Mouse (Mus musculus) megakaryocyte progenitor cell, adult 5-6 weeks (primary cell): ENCODE measurements at regions not wholly inside any gene's neighbourhood (a gene's known extent, or its start where the extent isn't known, plus 50 kb on each side); places are given as distances from the start of the nearest gene placed in this dataset.
A peak's percentile ranks its signal among the peaks of the same experiment; 100 is the strongest.

Source experiments
- ATAC-seq: replicated peaks from 2 replicates; pipeline ENCODE4 v1.8.0; 2016; ENCODE audit warnings: mild to moderate bottlenecking, moderate TSS enrichment, inconsistent platforms; ENCODE audit not compliant: poor library complexity

DNA sequence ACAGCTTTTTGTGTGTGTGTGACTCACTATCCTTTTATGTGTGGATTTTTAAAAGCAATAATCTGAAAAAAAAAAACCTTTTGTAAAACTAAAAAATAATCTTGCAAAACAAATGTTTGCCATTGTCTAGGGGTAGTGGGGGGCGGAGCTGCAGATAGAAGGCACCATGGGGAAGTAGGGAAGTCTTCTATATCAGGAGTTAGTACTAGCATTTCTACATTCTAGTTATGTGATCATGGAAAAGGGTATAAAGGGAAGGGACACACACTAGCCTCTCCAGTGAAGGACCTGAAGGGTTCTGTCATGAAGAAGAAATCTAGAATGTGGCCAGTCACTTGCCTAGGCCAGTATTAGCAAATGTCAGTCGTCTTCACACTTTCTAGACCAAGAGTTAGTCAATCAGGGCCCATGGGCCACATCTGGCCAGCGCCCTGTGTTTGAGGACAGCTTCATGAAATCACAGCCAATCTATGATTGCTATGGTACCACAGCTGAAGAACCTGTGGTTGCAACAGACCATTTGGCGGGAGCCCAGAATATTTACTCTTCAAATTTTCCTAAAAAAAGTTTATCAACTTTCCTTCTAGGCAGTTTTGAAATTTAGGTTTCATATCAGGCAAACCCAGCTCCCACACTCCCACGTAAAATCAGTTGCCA lies 101.9 kb upstream of the Cpeb2 start:
- ATAC-seq: peak; percentile 34; the same call in 1 of the 2 replicates

DNA sequence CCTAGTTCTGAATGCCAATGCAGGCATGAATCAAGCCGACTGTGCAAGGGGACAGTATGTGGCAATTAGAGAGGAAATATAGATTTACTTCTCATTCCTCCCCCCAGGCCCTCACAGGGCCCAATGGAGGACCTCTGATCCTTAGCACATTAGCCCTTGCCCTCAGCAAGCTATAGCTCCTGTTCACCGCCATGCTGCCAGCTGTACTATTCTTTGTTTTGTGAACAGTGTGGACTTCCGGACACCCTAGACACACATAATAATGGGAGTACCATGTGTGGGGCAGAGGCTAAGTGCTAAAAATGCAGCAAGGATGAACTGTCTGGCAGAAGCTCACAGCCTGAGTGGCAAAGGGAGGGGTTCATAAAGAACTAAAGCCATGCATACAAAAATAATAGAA lies 99.3 kb upstream of the Cpeb2 start:
- ATAC-seq: peak; percentile 32

GRCm38 (mm10) chr5:43136142-43136541 lies 96.8 kb upstream of the Cpeb2 start:
- no peak for ATAC-seq

GRCm38 (mm10) chr5:43137777-43138176 lies 95.2 kb upstream of the Cpeb2 start:
- ATAC-seq: peak; percentile 67

DNA sequence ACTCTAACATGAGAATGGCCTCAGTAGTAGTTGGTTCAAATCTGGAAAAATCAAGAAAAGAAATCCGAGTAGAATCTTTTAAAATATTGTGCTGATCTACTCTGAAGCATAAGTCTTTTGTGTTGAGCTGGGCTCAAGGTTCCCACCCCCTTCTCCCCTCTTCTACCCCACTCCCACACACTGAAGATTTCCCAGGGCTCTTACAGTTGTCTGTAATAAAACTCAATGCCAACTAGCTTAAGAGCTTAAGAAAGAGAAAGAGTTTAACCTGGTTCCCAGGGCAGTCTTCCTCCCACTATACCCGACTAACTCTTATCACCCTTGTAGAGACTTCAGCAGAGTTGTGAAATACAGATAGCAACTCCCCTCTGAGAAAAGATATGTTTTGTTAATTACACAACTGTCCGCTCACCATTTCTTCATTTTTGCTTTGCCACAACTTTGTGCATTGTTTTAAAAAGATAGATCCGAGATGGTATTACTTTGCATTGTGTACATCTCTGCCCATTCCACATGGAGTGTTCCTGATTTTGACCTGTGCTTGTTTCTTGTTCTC lies 94.0 kb upstream of the Cpeb2 start:
- peak; percentile 55 for ATAC-seq

DNA sequence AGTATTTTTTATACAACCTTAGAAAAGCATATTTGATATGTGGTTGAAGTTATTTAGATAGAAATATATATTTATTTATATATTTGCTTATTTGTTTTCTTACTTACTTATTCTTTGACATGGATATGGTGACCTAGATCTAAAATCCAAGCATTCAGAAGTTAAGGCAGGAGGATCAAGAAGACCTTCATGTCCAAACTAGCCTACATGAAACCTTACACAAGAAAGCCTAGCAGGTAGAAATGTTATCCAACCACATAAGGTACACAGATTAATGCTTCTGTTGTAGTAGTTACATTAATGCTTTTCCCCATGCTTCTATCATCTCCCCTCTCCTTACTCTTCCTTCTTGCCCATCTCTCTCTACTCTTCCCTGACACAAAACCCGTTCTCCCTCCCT lies 93.2 kb upstream of the Cpeb2 start:
- ATAC-seq: no peak

DNA sequence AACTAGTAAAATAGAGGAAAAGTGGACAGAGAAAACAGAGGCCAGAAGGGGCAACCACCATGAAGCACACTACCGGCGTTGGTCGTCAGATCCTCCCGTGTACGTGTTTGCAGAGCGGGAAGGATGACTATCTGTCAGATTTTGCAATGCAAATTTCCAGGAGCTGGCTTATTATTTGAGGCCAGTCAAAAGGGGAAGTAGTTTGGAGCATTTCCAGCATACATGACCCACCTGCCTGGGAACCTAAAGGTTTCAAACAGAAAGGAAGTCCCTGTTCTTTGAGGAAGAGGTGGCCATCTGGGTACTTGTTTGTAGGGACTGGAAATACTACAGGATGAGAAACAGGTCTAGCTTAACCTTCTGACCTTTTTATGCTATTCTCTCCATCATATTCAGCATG lies 87.0 kb upstream of the Cpeb2 start:
- peak; percentile 82 for ATAC-seq

DNA sequence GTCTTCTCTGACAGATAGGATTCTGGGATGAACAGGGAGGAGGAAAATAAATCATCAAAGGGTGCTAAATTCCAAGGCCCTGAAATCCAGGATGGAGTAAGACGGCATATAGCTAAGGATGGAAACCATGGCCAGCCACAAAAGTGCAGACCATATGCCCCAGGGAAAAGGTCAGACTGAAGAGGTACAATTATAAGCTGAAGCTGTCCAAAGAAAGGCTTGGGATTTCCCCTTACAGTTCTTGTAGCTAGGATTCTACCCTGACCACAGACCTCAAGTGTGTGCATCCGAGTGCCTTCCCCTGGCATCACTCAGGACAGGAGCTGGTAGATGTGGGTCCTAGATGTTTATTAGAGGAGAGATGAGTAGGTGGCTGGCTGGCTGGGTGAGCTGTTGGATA lies 86.0 kb upstream of the Cpeb2 start:
- no peak for ATAC-seq

DNA sequence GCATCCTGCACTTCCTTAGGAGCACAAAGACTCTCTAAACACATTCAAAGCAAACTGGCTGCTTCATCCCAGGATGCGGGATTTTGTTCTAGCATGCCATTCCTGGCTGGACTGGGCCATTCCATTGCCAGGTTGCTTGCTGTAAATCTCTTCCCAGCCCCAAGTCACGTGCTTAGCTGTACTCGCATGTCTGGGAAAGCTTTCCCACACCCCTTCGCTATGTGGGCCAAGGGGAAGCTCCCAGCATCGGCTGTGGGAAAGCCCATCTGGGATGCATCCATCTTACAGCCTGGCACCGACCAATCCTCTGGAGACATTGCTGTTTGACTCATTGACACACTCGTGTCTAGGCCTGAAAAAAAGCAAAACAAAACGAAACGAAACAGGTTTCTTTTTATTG lies 84.5 kb upstream of the Cpeb2 start:
- ATAC-seq: no peak

- ATAC-seq: no peak
Observed at GRCm38 (mm10) chr5:43149559-43149958, 83.4 kb upstream of the Cpeb2 start.

DNA sequence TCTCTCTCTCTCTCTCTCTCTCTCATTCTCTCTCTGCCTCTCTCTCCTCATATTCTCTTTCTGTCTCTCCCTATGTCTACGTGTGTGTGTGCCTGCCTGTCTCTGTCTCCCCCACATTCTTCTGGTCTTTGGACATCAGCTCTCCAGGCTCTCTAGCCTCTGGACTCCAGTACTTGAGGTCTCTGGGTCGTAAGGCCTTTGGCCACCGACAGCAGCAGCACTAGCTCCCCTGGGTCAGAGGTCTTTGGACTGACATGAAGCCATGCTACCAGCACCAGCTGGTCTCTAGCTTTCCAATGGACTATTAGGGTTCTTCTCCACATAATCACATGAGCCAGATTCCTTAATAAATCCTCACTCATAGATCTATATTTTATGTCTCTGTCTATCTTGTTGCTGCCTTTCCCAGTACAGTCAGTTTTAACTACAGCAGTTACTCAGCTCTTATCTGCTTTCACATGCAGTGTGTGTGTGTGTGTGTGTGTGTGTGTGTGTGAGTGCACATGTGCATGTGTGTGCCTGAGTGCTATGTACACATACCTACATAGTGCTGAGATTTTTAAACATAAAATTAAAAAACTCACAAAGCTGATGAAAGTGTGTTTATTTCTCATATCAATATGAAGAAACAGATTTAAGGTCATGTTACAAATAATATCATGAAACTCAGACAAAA lies 81.7 kb upstream of the Cpeb2 start:
- ATAC-seq: no peak

DNA sequence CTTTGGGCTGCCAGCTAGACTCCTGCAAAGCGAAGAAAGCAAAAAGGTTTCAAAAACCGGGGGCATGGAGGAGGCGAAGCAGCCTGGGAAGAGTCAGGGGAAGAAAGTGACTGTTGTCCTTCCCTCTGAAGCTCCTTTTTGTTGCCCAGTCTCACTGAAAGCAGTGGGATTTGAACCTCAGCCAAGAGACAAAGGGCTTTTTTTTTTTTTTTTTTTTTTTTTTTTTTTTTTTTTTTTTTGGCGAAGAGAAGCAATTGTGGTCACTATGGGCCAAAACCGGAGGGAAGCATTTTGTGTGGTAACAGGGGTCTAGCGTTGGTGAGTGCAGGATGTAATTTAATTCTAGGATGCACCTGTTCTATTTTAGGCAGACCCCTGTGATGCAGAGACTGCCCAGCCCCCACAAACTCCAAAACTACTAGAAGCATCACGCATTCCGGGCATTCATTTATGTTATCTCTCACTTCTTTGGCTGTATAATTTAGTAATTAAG lies 80.8 kb upstream of the Cpeb2 start:
- peak; percentile 82 for ATAC-seq

DNA sequence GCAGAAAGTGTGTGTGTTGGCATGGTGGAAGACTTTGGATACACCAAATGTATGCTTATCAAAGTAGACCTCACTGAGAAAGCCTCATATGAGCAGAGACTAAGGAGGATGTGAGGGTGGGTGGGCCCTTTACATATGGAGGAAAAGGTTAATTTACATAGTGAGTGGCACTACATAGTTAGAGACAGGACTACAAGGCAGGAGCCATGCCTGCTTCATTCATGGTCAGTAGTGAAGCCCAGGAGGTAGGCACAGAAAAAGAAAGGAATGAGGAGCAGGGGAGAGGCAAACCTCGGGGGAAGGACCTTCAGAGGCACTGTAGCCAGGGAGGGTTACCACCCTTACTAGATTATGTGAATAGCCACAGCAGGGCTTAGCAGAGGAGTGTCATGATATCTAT lies 80.1 kb upstream of the Cpeb2 start:
- ATAC-seq: no peak

- ATAC-seq: no peak
Observed at GRCm38 (mm10) chr5:43156771-43157170, 76.2 kb upstream of the Cpeb2 start.

DNA sequence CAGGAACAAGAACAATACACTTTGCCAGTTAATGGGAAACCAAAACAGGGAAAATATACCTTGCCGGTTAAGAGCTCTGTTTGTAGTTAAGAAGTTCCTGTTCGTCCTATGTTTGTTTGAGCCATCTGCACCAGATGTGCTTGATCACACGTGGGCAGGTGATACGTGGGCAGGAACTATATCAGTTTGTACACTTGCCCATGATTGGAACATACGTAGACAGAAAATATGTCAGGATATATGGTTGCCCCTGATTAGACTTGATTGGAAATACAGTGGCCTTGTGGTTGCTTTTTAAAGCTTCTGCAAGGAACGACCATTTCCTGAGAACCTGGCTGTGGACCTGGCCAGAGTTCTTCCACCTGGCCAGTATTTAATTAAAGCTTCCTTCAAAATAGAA lies 72.8 kb upstream of the Cpeb2 start:
- peak; percentile 23 for ATAC-seq

- ATAC-seq: peak; percentile 72
Observed at GRCm38 (mm10) chr5:43181475-43181874, 51.5 kb upstream of the Cpeb2 start.
